Mouse (Mus musculus) stomach, postnatal 0 days (tissue): ENCODE results near the gene Srsf7. TPM values are rescaled to one million over a fixed set of nuclear protein-coding genes. Genes with fewer than 3 reads are reported as not detected.

Experiments
- ATAC-seq: fragments of 200-750 bp; cut with Nextera tagmentation; 2 replicates; pipeline ENCODE4 v1.8.0; 2017; ENCODE audit not compliant: low FRiP score, low TSS enrichment
- DNase-seq: peaks from one replicate; pipeline ENCODE4 v3.0.0-alpha.2; 2016; ENCODE audit warnings: low spot score
- H3K27ac ChIP-seq: fragments of 300-500 bp; sonication (generic); replicated peaks from 2 replicates; pipeline ENCODE4 v1.5.1; 2014; ENCODE audit warnings: mild to moderate bottlenecking, control low read depth
- H3K27me3 ChIP-seq: fragments of 300-500 bp; sonication (generic); 2 replicates; pipeline ENCODE4 v1.6.1; 2014; ENCODE audit warnings: low read length; ENCODE audit not compliant: control insufficient read depth, insufficient read depth
- H3K36me3 ChIP-seq: fragments of 300-500 bp; sonication (generic); 2 replicates; pipeline ENCODE4 v1.6.1; 2014; ENCODE audit warnings: low read length, mixed read lengths; ENCODE audit not compliant: control insufficient read depth, insufficient read depth
- H3K4me1 ChIP-seq: fragments of 300-500 bp; sonication (generic); replicated peaks from 2 replicates; pipeline ENCODE4 v1.6.1; 2014; ENCODE audit warnings: antibody characterized with exemption; ENCODE audit not compliant: control insufficient read depth, insufficient read depth
- H3K4me2 ChIP-seq: fragments of 300-500 bp; sonication (generic); replicated peaks from 2 replicates; pipeline ENCODE4 v1.6.1; 2014; ENCODE audit warnings: low read depth, mild to moderate bottlenecking, control low read depth, moderate library complexity
- H3K4me3 ChIP-seq: fragments of 300-500 bp; sonication (generic); 2 replicates; pipeline ENCODE4 v1.5.1; 2014; ENCODE audit warnings: low read depth, low read length, control low read depth
- H3K9ac ChIP-seq: fragments of 300-500 bp; sonication (generic); 2 replicates; pipeline ENCODE4 v1.6.1; 2014; ENCODE audit warnings: mild to moderate bottlenecking, low read length, control low read depth, mixed read lengths
- H3K9me3 ChIP-seq: fragments of 300-500 bp; sonication (generic); 2 replicates; pipeline ENCODE4 v1.6.1; 2016; ENCODE audit warnings: low read length; ENCODE audit not compliant: control insufficient read depth
- CTCF ChIP-seq: IDR thresholded peaks from 2 replicates; pipeline ENCODE4 v1.5.1; 2016; ENCODE audit warnings: antibody characterized with exemption, low read depth, mild to moderate bottlenecking, moderate library complexity
- EP300 ChIP-seq: optimal IDR thresholded peaks from 2 replicates; pipeline ENCODE3; 2016; ENCODE audit warnings: antibody characterized with exemption
- WGBS: fragments of 180-500 bp; shearing (Covaris S2); extraction: QIAGEN DNeasy Blood & Tissue Kit; methylation state at CpG from one replicate; pipeline ENCODE4 v1.1.7; 2014; 5-methylcytosine and 5-hydroxymethylcytosine counted together
- polyA plus RNA-seq: library from polyadenylated mRNA; unstranded; fragments of >200 nt; fragmentation: Nextera tagmentation; extraction: Ambion mirVana; gene quantifications from 2 replicates; pipeline ENCODE4 v1.2.1, GENCODE M21; 2015

Gene Srsf7
- polyA plus RNA-seq, 1 experiment from 2014 or later = 212 TPM

- Histone ChIP-seq H3K9ac (no peak overlapping the region), H3K4me3 (no peak overlapping the region), H3K9me3 (no peaks in the 10 kb centered on the region), H3K4me2 (no peak overlapping the region), H3K4me1 (peaks cover 3% of the 10 kb centered on the region; the same call in 1 of the 2 replicates), H3K27ac (no peak overlapping the region), H3K27me3 (no peaks in the 10 kb centered on the region), H3K36me3 (no peaks in the 10 kb centered on the region)
- no peak for TF ChIP-seq EP300
- no peak for TF ChIP-seq CTCF
- ATAC-seq = no peak
- WGBS = 67% methylated on average over 8 of the region's 8 CpGs
- no peak for DNase-seq
These were observed 43.1 kb downstream of the Srsf7 start for GRCm38 (mm10) chr17:80163991-80164390.

- ATAC-seq (peak; percentile 57; the same call in 1 of the 2 replicates), DNase-seq (no peak)
- no peaks in the 10 kb centered on the region for H3K27me3 ChIP-seq
- H3K9me3 ChIP-seq = no peaks in the 10 kb centered on the region
- H3K27ac ChIP-seq = no peak overlapping the region
- H3K9ac ChIP-seq = no peak overlapping the region
- 35% methylated on average over 5 of the region's 5 CpGs for WGBS
- H3K36me3 ChIP-seq = no peaks in the 10 kb centered on the region
- no peak overlapping the region for H3K4me2 ChIP-seq
- TF ChIP-seq CTCF (no peak; the same call in 1 of the 2 replicates), EP300 (no peak)
- no peak overlapping the region for H3K4me3 ChIP-seq
- no peaks in the 10 kb centered on the region; the same call in 1 of the 2 replicates for H3K4me1 ChIP-seq
These were observed 46.7 kb downstream of the Srsf7 start for GRCm38 (mm10) chr17:80160454-80160853.

- Histone ChIP-seq H3K36me3 (no peaks in the 10 kb centered on the region), H3K9me3 (no peaks in the 10 kb centered on the region), H3K4me2 (no peak overlapping the region), H3K4me3 (no peak overlapping the region), H3K27ac (no peak overlapping the region), H3K9ac (no peak overlapping the region), H3K4me1 (no peaks in the 10 kb centered on the region), H3K27me3 (no peaks in the 10 kb centered on the region)
- DNase-seq (no peak), ATAC-seq (peak; percentile 59; the same call in 1 of the 2 replicates)
- WGBS = 85% methylated on average over 6 of the region's 6 CpGs
- TF ChIP-seq EP300 (no peak), CTCF (no peak)
These were observed 49.6 kb downstream of the Srsf7 start for GRCm38 (mm10) chr17:80157489-80157888.

GRCm38 (mm10) chr17:80156905-80157304 is 50.2 kb downstream of the Srsf7 start:
- H3K4me2 ChIP-seq = no peak overlapping the region
- no peak overlapping the region for H3K27ac ChIP-seq
- no peak for DNase-seq
- no peaks in the 10 kb centered on the region for H3K27me3 ChIP-seq
- no peak for ATAC-seq
- no peak for TF ChIP-seq CTCF
- no peak for TF ChIP-seq EP300
- H3K4me3 ChIP-seq = no peak overlapping the region
- no peak overlapping the region for H3K9ac ChIP-seq
- no peaks in the 10 kb centered on the region for H3K4me1 ChIP-seq
- no peaks in the 10 kb centered on the region for H3K36me3 ChIP-seq
- H3K9me3 ChIP-seq = no peaks in the 10 kb centered on the region
- 89% methylated on average over 8 of the region's 8 CpGs for WGBS

GRCm38 (mm10) chr17:80153631-80154030 is 53.5 kb downstream of the Srsf7 start:
- TF ChIP-seq CTCF (no peak), EP300 (no peak)
- ATAC-seq (no peak), DNase-seq (no peak)
- Histone ChIP-seq H3K4me3 (no peak overlapping the region), H3K4me1 (0 out of 2 replicates have a peak, but pooled peaks cover 1% of the 10 kb centered on the region), H3K27me3 (no peaks in the 10 kb centered on the region), H3K9me3 (no peaks in the 10 kb centered on the region), H3K9ac (no peak overlapping the region), H3K27ac (no peak overlapping the region), H3K36me3 (no peaks in the 10 kb centered on the region), H3K4me2 (no peak overlapping the region)
- WGBS = 83% methylated on average over 2 of the region's 2 CpGs

GRCm38 (mm10) chr17:80152767-80153630 is 54.1 kb downstream of the Srsf7 start:
- no peak for TF ChIP-seq EP300
- 0 out of 2 replicates have a peak, but pooled peaks have one; percentile 4 for TF ChIP-seq CTCF
- no peak overlapping the region for H3K27ac ChIP-seq
- H3K4me1 ChIP-seq = 0 out of 2 replicates have a peak, but pooled peaks cover 4% of the 10 kb centered on the region
- H3K9ac ChIP-seq = no peak overlapping the region
- H3K4me2 ChIP-seq = no peak overlapping the region
- H3K9me3 ChIP-seq = no peaks in the 10 kb centered on the region
- WGBS = 51% methylated on average over 12 of the region's 12 CpGs
- ATAC-seq (peak; percentile 54), DNase-seq (peak; percentile 48)
- no peak overlapping the region for H3K4me3 ChIP-seq
- H3K27me3 ChIP-seq = no peaks in the 10 kb centered on the region
- H3K36me3 ChIP-seq = no peaks in the 10 kb centered on the region
